Mouse (Mus musculus) kidney, adult 9 months (tissue): Measurements from ENCODE around the gene AI593442.

Experiments used
- DNase-seq: peaks from one replicate; pipeline ENCODE4 v3.0.0; 2022

AI593442 gene

DNA sequence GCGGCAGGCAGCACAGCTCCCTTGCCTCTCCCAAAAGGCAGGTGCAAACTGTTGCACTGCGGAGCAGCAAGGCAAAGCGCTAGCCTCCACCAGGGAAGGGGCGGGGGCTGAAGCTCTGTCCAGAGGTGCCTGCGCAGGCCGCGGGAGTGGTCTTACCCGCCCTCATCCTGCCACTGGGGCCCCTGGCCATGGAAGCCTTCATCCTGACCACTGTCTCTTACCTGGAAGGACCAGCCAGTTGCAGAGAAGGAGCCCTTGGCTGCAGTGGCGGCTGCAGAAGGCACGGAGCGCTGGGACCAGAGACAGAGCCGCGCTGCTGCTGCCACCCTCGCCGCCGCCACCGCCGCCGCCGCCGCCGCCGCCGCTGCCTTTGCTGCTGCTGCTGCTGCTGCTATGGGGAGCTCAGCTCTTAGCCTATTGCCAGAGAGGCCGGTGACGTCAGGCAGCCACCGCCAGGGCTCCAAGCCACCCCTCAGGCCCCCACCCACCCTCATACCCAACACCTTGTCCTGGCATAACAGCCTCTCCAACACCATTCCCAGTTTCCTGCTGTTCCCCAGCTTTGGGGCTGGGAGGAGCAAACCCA lies at the start of gene AI593442:
Gene AI593442, minus strand, starts transcription at position 419 of the 586 bp plus-strand sequence.
- DNase-seq = no peak

- no peak for DNase-seq
These were observed 49.2 kb upstream of the AI593442 start for GRCm38 (mm10) chr9:52728806-52729205.

DNA sequence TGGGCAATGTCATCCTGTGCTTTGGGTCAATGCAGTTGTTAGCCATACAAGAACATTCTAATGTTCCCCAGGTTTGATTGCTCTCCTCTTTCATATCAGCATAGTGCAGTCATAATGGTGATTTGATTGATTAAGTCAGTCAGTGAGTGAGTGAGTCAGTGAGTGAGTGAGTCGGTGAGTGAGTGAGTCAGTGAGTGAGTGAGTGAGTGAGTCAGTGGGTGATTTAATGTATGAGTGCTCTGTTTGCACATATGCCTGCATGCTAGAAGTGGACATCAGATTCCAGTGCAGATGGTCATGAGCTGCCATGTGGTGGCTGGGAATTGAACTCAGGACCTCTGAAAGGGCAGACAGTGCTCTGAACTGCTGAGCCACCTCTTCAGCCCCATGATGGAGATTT lies 43.0 kb upstream of the AI593442 start:
- DNase-seq = no peak

GRCm38 (mm10) chr9:52719562-52719961 lies 40.0 kb upstream of the AI593442 start:
- no peak for DNase-seq

GRCm38 (mm10) chr9:52680036-52680435 lies 456 bp upstream of the AI593442 start:
- no peak for DNase-seq

- DNase-seq = no peak
These were observed 753 bp downstream of the AI593442 start for GRCm38 (mm10) chr9:52678839-52679215.

GRCm38 (mm10) chr9:52678179-52678838 lies 1.3 kb downstream of the AI593442 start:
- no peak for DNase-seq

- DNase-seq = peak; percentile 34
These were observed 3.0 kb downstream of the AI593442 start for GRCm38 (mm10) chr9:52676587-52676986.

- DNase-seq = no peak
These were observed 3.6 kb downstream of the AI593442 start for GRCm38 (mm10) chr9:52675937-52676336.

DNA sequence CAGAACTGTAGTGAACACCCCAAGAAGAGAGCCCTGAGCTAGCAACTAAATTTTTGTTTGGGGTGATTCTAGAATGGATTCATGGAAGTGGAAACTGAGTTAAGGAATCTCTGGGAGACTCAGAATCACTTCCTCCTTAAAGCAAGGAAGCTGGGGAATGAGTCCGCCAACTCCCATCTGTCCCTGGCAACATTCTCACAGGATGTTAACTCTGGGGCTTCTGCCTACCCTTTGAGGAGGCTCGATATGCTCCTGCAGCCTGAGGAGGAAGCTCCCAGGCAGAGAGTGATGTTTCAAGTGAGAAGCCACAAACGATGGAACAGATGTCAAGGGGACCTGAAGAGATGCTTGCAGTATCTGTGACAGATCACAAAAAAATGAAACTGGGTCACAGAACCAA lies 18.2 kb downstream of the AI593442 start:
- no peak for DNase-seq

DNA sequence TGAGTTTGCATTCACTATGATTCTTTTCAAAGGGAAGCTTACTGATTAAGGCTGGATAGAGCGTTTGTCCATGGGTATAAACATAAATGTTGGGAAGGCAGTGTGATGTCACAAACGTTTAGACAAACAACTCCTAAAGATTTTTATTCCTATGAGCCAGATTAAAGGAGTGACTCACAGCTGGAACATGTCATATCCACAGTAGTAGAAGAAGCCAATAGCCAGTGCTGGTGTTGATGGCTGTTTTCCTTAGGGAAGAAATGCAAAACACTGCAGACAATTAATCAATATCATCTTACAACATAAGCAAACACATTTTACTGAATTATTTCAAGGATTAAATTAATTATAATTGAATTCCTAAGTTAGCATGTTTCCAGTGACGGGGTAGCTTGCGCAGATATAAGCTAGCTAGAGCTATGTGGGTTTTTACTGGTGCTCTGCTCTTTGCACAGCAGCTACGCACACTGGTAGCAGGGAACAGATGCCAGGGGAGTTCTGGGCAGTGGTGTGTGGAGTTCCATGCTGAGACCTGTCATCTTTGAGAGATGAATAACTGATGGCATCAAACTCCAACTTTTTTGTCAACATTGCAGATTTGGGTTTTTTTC lies 29.1 kb downstream of the AI593442 start:
- no peak for DNase-seq

GRCm38 (mm10) chr9:52645312-52645711 lies 34.3 kb downstream of the AI593442 start:
- DNase-seq = no peak

- DNase-seq = no peak
These were observed 35.0 kb downstream of the AI593442 start for GRCm38 (mm10) chr9:52644626-52645025.

DNA sequence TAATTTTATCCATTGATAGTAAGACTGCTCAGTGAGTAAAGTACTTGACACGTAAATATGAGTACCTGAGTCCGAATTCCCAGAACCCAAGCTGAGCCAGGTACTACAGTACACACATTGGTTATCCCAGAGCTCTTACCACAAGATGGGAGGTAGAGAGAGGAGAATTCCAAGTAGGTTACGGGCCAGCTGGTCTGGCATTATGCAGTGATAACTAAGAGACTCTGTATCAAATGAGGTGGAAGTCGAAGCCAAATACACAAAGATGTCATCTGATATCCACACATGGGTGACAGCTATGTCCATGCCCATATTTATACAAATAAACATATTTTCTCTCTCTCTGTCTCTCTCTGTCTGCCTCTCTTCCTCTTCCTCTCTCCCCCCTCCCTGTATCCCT lies 35.4 kb downstream of the AI593442 start:
- no peak for DNase-seq

- no peak for DNase-seq
These were observed 43.6 kb downstream of the AI593442 start for GRCm38 (mm10) chr9:52635991-52636390.

GRCm38 (mm10) chr9:52623926-52624325 lies 55.7 kb downstream of the AI593442 start:
- DNase-seq = no peak
